Mouse (Mus musculus): ENCODE measurements around the gene Cyp2c50.
"Not testable (repeated sequence)": the region's sequence is repeated elsewhere in the genome, so short reads cannot be mapped to it uniquely, and the experiment has no call there.

Cyp2c50 gene

GRCm38 (mm10) chr19:40089421-40089820, at the start of gene Cyp2c50:
TSS of gene Cyp2c50 (plus strand) at chr19:40089688.
- DNase-seq (ENCODE audit: low spot score in 2 of 2) = not testable (repeated sequence)

- no peak for DNase-seq (ENCODE audit: low spot score in 2 of 2)
These were observed 15.8 kb upstream of the Cyp2c50 start, which contains the start of gene Cyp2c54 for GRCm38 (mm10) chr19:40073701-40074100. TSS of gene Cyp2c54 (minus strand) at chr19:40073827.

- DNase-seq (ENCODE audit: low spot score in 2 of 2) = no peak
These were observed 1.1 kb upstream of the Cyp2c50 start for GRCm38 (mm10) chr19:40088381-40088780.

- no peak for DNase-seq (ENCODE audit: low spot score in 2 of 2)
These were observed 1.6 kb downstream of the Cyp2c50 start for GRCm38 (mm10) chr19:40091111-40091510.

GRCm38 (mm10) chr19:40119624-40120023, 30.1 kb downstream of the Cyp2c50 start:
- DNase-seq (ENCODE audit: low spot score in 2 of 2) = not testable (repeated sequence)

GRCm38 (mm10) chr19:40125165-40125564, 35.7 kb downstream of the Cyp2c50 start:
- DNase-seq (ENCODE audit: low spot score in 2 of 2) = not testable (repeated sequence)

GRCm38 (mm10) chr19:40126996-40127395, 37.5 kb downstream of the Cyp2c50 start:
- DNase-seq (ENCODE audit: low spot score in 2 of 2) = not testable (repeated sequence)

Data from cerebellum, postnatal 4 days (tissue).